Mouse (Mus musculus) limb, embryonic 15.5 days (tissue): ENCODE data around the gene Cypt2. TPM values are rescaled to one million over a fixed set of nuclear protein-coding genes. Genes with fewer than 3 reads are reported as not detected.
"Not testable (repeated sequence)": the region's sequence is repeated elsewhere in the genome, so short reads cannot be mapped to it uniquely, and the experiment has no call there.

ENCODE experiments used
- ATAC-seq: fragments of 200-750 bp; cut with Nextera tagmentation; 2 replicates; pipeline ENCODE4 v1.8.0; 2017; ENCODE audit warnings: low read depth, moderate TSS enrichment; ENCODE audit not compliant: insufficient number of reproducible peaks, low FRiP score, low TSS enrichment
- H3K27ac ChIP-seq: fragments of 300-500 bp; sonication (generic); 2 replicates; pipeline ENCODE4 v1.5.1; 2015; ENCODE audit warnings: moderate library complexity, mild to moderate bottlenecking, inconsistent platforms
- H3K27me3 ChIP-seq: fragments of 300-500 bp; sonication (generic); 2 replicates; pipeline ENCODE4 v1.6.1; 2015; ENCODE audit warnings: inconsistent platforms
- H3K36me3 ChIP-seq: fragments of 300-500 bp; sonication (generic); 2 replicates; pipeline ENCODE4 v1.6.1; 2015; ENCODE audit warnings: inconsistent platforms
- H3K4me1 ChIP-seq: fragments of 300-500 bp; sonication (generic); 2 replicates; pipeline ENCODE4 v1.6.1; 2015; ENCODE audit warnings: inconsistent platforms
- H3K4me2 ChIP-seq: fragments of 300-500 bp; sonication (generic); 2 replicates; pipeline ENCODE4 v1.6.1; 2015; ENCODE audit warnings: mild to moderate bottlenecking, inconsistent platforms
- H3K4me3 ChIP-seq: fragments of 300-500 bp; sonication (generic); 2 replicates; pipeline ENCODE4 v1.5.1; 2015; ENCODE audit warnings: mild to moderate bottlenecking, inconsistent platforms
- H3K9ac ChIP-seq: fragments of 300-500 bp; sonication (generic); 2 replicates; pipeline ENCODE4 v1.6.1; 2015; ENCODE audit warnings: inconsistent platforms
- H3K9me3 ChIP-seq: fragments of 300-500 bp; sonication (generic); 2 replicates; pipeline ENCODE4 v1.6.1; 2016; ENCODE audit warnings: inconsistent platforms
- WGBS: fragments of 180-500 bp; shearing (Covaris S2); methylation state at CpG from one replicate; pipeline ENCODE4 v1.1.7; 2015; 5-methylcytosine and 5-hydroxymethylcytosine counted together
- polyA plus RNA-seq: library from polyadenylated mRNA; unstranded; fragments of >200 nt; fragmentation: Nextera tagmentation; extraction: Ambion mirVana; gene quantifications from 2 replicates; pipeline ENCODE4 v1.2.1, GENCODE M21; 2015

Gene Cypt2
- not detected in 2 replicates for polyA plus RNA-seq

- H3K36me3 ChIP-seq = not testable (repeated sequence)
Measured at GRCm38 (mm10) chrX:105499472-105499871, at the start of gene Cypt2. Gene Cypt2 (plus strand): TSS chrX:105499772.

GRCm38 (mm10) chrX:105546234-105546633, 46.7 kb downstream of the Cypt2 start:
- no peak overlapping the region for H3K27ac ChIP-seq
- no peak overlapping the region for H3K9ac ChIP-seq
- H3K4me2 ChIP-seq = no peak overlapping the region
- ATAC-seq = no peak
- 64% methylated on average over 6 of the region's 6 CpGs for WGBS
- H3K9me3 ChIP-seq = no peaks in the 10 kb centered on the region
- no peaks in the 10 kb centered on the region for H3K27me3 ChIP-seq
- H3K36me3 ChIP-seq = no peaks in the 10 kb centered on the region
- no peaks in the 10 kb centered on the region for H3K4me1 ChIP-seq
- H3K4me3 ChIP-seq = no peak overlapping the region

More at GRCm38 (mm10) chrX:105499472-105499871, at the start of gene Cypt2:
- H3K4me3 ChIP-seq, ATAC-seq, H3K4me2 ChIP-seq, H3K4me1 ChIP-seq, H3K27ac ChIP-seq, H3K9ac ChIP-seq, H3K9me3 ChIP-seq, H3K27me3 ChIP-seq: not testable (repeated sequence)
- 77% methylated on average over 4 of the region's 4 CpGs for WGBS
